Mouse (Mus musculus) C2C12 (cell line): ENCODE data around the gene Senp2. TPM values are rescaled to one million over a fixed set of nuclear protein-coding genes. Genes with fewer than 3 reads are reported as not detected.

Experiments
- H3K27me3 ChIP-seq: one replicate; pipeline ENCODE4 v1.6.1; 2011; ENCODE audit not compliant: control insufficient read depth, insufficient read depth, insufficient read length
- H3K36me3 ChIP-seq: one replicate; pipeline ENCODE4 v1.6.1; 2011; ENCODE audit not compliant: control insufficient read depth, insufficient read depth
- H3K4me3 ChIP-seq: one replicate; pipeline ENCODE4 v1.5.1; 2011; ENCODE audit warnings: mild to moderate bottlenecking, control low read depth; ENCODE audit not compliant: poor library complexity, insufficient read depth, severe bottlenecking
- H3K79me2 ChIP-seq: one replicate; pipeline ENCODE4 v1.6.1; 2011; ENCODE audit not compliant: control insufficient read depth, insufficient read depth
- H3K79me3 ChIP-seq: one replicate; pipeline ENCODE4 v1.6.1; 2011; ENCODE audit warnings: low read depth, control low read depth
- H3ac ChIP-seq: one replicate; pipeline ENCODE3; 2011; ENCODE audit warnings: low read depth; ENCODE audit not compliant: control insufficient read depth, insufficient read length
- CEBPB ChIP-seq: IDR thresholded peaks from one replicate; pipeline ENCODE4 v1.6.1; 2011; ENCODE audit warnings: low read depth, mild to moderate bottlenecking, control low read depth, moderate library complexity
- CTCF ChIP-seq: IDR thresholded peaks from one replicate; pipeline ENCODE4 v1.5.1; 2011; ENCODE audit not compliant: control insufficient read depth, insufficient read depth, insufficient read length
- FOSL1 ChIP-seq: IDR thresholded peaks from one replicate; pipeline ENCODE4 v1.8.0; 2011; ENCODE audit warnings: mild to moderate bottlenecking, low read length; ENCODE audit not compliant: poor library complexity, insufficient read depth, severe bottlenecking
- MAX ChIP-seq: IDR thresholded peaks from one replicate; pipeline ENCODE4 v1.6.1; 2011; ENCODE audit warnings: mild to moderate bottlenecking, control low read depth
- MYOD1 ChIP-seq: IDR thresholded peaks from one replicate; pipeline ENCODE4 v1.6.1; 2011; ENCODE audit warnings: low read depth; ENCODE audit not compliant: control insufficient read depth, insufficient read length
- MYOG ChIP-seq: IDR thresholded peaks from one replicate; pipeline ENCODE4 v1.6.1; 2011; ENCODE audit not compliant: control insufficient read depth, insufficient read length; ENCODE audit errors: extremely low read depth
- USF1 ChIP-seq: IDR thresholded peaks from one replicate; pipeline ENCODE4 v1.6.1; 2011; ENCODE audit warnings: low read depth, mild to moderate bottlenecking, control low read depth, moderate library complexity
- polyA plus RNA-seq: library from polyadenylated mRNA; unstranded; fragments of >200 nt; fragmentation: generic; extraction: Trizol; gene quantifications from one replicate; pipeline ENCODE4 v1.2.1, GENCODE M21; 2012; ENCODE audit warnings: missing spikeins

Gene Senp2
- polyA plus RNA-seq, 1 experiment = 14.5 TPM

DNA sequence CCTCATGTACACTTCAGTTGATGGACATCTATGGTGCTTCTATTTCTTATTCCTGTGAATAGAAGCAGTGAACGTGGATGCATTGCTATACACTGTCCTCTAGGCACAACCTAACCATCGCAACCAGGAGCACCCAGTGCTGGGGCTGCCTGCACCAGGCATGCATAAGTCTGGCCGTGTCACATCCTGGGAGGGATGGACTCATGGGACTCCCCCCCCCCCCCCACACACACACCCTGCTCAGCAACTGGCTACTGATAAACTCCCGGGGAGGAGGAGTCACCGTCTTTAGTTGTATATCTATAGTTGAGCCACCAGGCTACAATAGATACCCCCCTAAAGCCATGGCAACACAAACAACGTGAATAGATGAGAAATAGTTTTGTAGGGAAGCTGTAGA is 48.2 kb downstream of the Senp2 start:
- H3K36me3 ChIP-seq = peaks cover 23% of the 10 kb centered on the region
- no peak overlapping the region for H3K4me3 ChIP-seq
- no peak overlapping the region for H3ac ChIP-seq
- no peaks in the 10 kb centered on the region for H3K27me3 ChIP-seq
- H3K79me3 ChIP-seq = no peaks in the 10 kb centered on the region
- no peak for TF ChIP-seq MYOG
- no peak for TF ChIP-seq CTCF
- no peak for TF ChIP-seq MAX
- TF ChIP-seq USF1 = no peak
- no peak for TF ChIP-seq MYOD1
- TF ChIP-seq FOSL1 = no peak
- TF ChIP-seq CEBPB = no peak
- no peaks in the 10 kb centered on the region for H3K79me2 ChIP-seq

DNA sequence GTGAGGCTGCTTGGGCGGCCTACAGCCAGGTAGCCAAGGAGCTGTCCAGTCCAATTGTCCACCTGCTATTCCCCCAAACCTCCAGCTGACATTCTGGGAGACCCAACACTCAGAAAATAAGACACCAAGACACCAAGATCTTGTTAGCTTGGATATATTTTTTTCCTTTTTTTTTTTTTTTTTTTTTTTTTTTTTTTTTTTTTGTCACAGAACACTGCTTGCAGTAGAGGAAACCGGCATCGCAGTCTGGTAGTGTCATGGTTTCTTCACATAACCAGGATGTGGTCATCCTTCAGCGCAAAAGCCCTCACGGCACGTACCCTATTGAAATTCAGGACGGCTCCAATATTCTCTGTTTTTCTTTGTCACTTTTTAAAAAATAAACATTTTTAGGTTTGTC is 49.6 kb downstream of the Senp2 start:
- TF ChIP-seq MYOD1 = no peak
- TF ChIP-seq USF1 = no peak
- TF ChIP-seq FOSL1 = no peak
- TF ChIP-seq MYOG = no peak
- TF ChIP-seq MAX = no peak
- no peak for TF ChIP-seq CTCF
- no peak for TF ChIP-seq CEBPB
- Histone ChIP-seq H3K79me2 (no peaks in the 10 kb centered on the region), H3K36me3 (peaks cover 26% of the 10 kb centered on the region), H3K79me3 (no peaks in the 10 kb centered on the region), H3ac (no peak overlapping the region), H3K4me3 (no peak overlapping the region), H3K27me3 (no peaks in the 10 kb centered on the region)

DNA sequence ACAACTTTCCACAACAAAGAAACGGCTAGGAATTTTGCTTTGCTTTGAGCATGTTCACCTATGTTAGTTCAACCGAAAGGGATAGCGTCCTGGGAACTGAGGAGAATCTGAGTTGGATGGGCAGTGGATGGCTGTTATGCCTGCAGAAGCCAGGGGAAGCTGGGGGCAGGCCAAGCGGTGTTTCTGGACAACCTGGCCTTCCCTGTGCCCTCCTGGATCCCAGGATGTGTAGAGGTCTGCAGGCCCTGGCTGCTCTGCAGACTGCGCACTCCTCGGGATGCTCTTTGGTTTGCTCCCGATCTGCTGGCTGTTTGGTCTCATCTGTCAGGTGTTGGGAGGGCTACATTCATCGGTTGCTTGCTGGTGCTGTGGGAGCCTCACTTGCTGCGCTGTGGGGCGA is 51.1 kb downstream of the Senp2 start:
- peaks cover 37% of the 10 kb centered on the region for H3K36me3 ChIP-seq
- no peaks in the 10 kb centered on the region for H3K79me3 ChIP-seq
- H3K27me3 ChIP-seq = no peaks in the 10 kb centered on the region
- no peaks in the 10 kb centered on the region for H3K79me2 ChIP-seq
- TF ChIP-seq CTCF = no peak
- no peak for TF ChIP-seq USF1
- TF ChIP-seq FOSL1 = no peak
- no peak for TF ChIP-seq MYOG
- TF ChIP-seq MYOD1 = no peak
- no peak for TF ChIP-seq CEBPB
- no peak for TF ChIP-seq MAX
- no peak overlapping the region for H3K4me3 ChIP-seq
- no peak overlapping the region for H3ac ChIP-seq

DNA sequence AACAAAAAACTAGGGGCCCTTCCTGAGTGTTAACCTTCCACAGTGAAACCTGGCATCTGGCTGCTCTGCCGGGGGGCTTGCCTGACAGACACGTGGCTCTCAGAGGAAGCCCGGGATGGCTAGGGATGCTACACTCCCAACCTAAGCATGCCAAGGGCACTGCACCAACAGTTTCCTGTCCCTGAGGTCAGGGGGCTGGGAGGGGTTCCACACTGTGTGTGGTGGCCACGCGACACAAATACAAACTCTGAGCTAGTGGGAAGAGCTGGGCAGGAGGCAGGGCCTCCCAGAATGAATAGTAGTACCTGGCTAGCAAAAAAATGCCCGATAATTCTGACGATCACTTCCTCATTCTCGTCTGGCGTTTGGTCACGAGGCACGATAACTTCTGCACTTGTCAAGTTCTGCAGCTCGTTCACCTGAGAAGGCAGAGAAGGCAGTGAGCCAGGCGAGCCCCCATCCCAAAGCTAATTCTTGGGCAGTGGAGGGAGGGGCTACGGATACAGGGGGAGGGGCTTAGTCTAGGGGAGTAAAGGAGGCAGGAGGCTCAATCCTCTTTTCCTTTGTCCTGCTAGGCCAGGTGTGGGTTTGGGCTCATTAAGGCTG is 52.4 kb downstream of the Senp2 start:
- no peak for TF ChIP-seq USF1
- no peak for TF ChIP-seq CTCF
- no peak for TF ChIP-seq FOSL1
- TF ChIP-seq CEBPB = no peak
- no peak for TF ChIP-seq MYOG
- TF ChIP-seq MYOD1 = no peak
- no peak for TF ChIP-seq MAX
- Histone ChIP-seq H3K36me3 (peaks cover 50% of the 10 kb centered on the region), H3K79me3 (no peaks in the 10 kb centered on the region), H3ac (no peak overlapping the region), H3K4me3 (no peak overlapping the region), H3K79me2 (no peaks in the 10 kb centered on the region), H3K27me3 (no peaks in the 10 kb centered on the region)

DNA sequence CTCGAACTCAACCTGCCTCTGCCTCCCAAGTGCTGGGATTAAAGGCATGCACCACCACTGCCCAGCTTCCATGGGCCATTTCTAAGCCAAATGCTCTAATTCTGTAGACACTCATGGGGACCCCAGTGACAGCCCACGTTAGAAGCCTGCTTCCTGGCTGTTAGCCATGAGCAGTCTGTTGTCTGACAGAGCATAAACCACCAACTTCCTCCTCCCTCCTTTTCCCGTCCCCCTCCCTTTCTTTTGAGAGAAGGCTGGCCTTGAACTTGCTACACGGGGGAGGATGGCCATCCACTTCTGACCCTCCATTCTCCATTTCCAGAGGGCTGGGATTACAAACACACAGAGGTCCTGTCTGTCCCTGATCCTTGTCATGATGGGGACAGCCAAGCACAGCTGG is 53.0 kb downstream of the Senp2 start:
- Histone ChIP-seq H3K36me3 (peaks cover 51% of the 10 kb centered on the region), H3K27me3 (no peaks in the 10 kb centered on the region), H3K79me2 (no peaks in the 10 kb centered on the region), H3K4me3 (no peak overlapping the region), H3K79me3 (no peaks in the 10 kb centered on the region), H3ac (no peak overlapping the region)
- no peak for TF ChIP-seq MYOG
- TF ChIP-seq MYOD1 = no peak
- TF ChIP-seq FOSL1 = no peak
- TF ChIP-seq MAX = no peak
- no peak for TF ChIP-seq CTCF
- no peak for TF ChIP-seq CEBPB
- TF ChIP-seq USF1 = no peak
